Mouse (Mus musculus) bone marrow macrophage, adult 2 months (primary cell): ENCODE results near the gene Gys1. TPM values are rescaled to one million over a fixed set of nuclear protein-coding genes. Genes with fewer than 3 reads are reported as not detected.

Experiments used
- H3K27ac ChIP-seq: 2 replicates; pipeline ENCODE4 v1.5.1; 2012; ENCODE audit warnings: low read depth, low read length; ENCODE audit not compliant: insufficient read depth
- H3K4me1 ChIP-seq: 2 replicates; pipeline ENCODE4 v1.6.1; 2012; ENCODE audit warnings: low read length; ENCODE audit not compliant: control insufficient read depth, insufficient read depth
- H3K4me3 ChIP-seq: 2 replicates; pipeline ENCODE4 v1.5.1; 2012; ENCODE audit warnings: mild to moderate bottlenecking, low read length, moderate library complexity; ENCODE audit not compliant: insufficient read depth
- CTCF ChIP-seq: IDR thresholded peaks from 2 replicates; pipeline ENCODE4 v1.5.1; 2012; ENCODE audit warnings: low read depth, mild to moderate bottlenecking, low read length, moderate library complexity
- POLR2A ChIP-seq: IDR thresholded peaks from 2 replicates; pipeline ENCODE4 v1.6.1; 2012; ENCODE audit warnings: mild to moderate bottlenecking, low read depth, low read length, borderline replicate concordance
- polyA plus RNA-seq: library from polyadenylated mRNA; stranded (reverse); fragments of >200 nt; gene quantifications from 2 replicates; pipeline ENCODE4 v1.2.4, GENCODE M21; 2012; ENCODE audit not compliant: missing spikeins, insufficient read depth, insufficient read length

Gys1 gene
- polyA plus RNA-seq, 1 experiment: 12.8 TPM

GRCm38 (mm10) chr7:45405091-45406075 is 29.3 kb upstream of the Gys1 start, which contains the start of gene Kcna7:
Gene Kcna7, plus strand, starts transcription at chr7:45405653.
- Histone ChIP-seq H3K4me1 (peaks cover 4% of the 10 kb centered on the region; the same call in 1 of the 2 replicates), H3K4me3 (peak within 1 kb of the TSS; percentile 51), H3K27ac (no peak within 1 kb of the TSS)
- TF ChIP-seq POLR2A (no peak), CTCF (peak; percentile 92)

- peak overlapping the region; percentile 51 for H3K4me3 ChIP-seq
- peaks cover 4% of the 10 kb centered on the region; the same call in 1 of the 2 replicates for H3K4me1 ChIP-seq
- TF ChIP-seq CTCF: no peak
- no peak for TF ChIP-seq POLR2A
- no peak overlapping the region for H3K27ac ChIP-seq
Measured at GRCm38 (mm10) chr7:45406157-45407156, 28.2 kb upstream of the Gys1 start.

- Histone ChIP-seq H3K4me1 (peaks cover 4% of the 10 kb centered on the region; the same call in 1 of the 2 replicates), H3K4me3 (no peak overlapping the region), H3K27ac (no peak overlapping the region)
- TF ChIP-seq CTCF (no peak), POLR2A (no peak)
Measured at GRCm38 (mm10) chr7:45407836-45408235, 26.8 kb upstream of the Gys1 start.

GRCm38 (mm10) chr7:45408351-45408750 is 26.3 kb upstream of the Gys1 start:
- Histone ChIP-seq H3K4me1 (peaks cover 4% of the 10 kb centered on the region; the same call in 1 of the 2 replicates), H3K27ac (no peak overlapping the region), H3K4me3 (no peak overlapping the region)
- TF ChIP-seq CTCF (no peak), POLR2A (no peak)

GRCm38 (mm10) chr7:45408949-45409348 is 25.7 kb upstream of the Gys1 start:
- Histone ChIP-seq H3K4me3 (no peak overlapping the region), H3K4me1 (peaks cover 4% of the 10 kb centered on the region; the same call in 1 of the 2 replicates), H3K27ac (no peak overlapping the region)
- no peak for TF ChIP-seq POLR2A
- no peak for TF ChIP-seq CTCF

- no peak for TF ChIP-seq CTCF
- no peak for TF ChIP-seq POLR2A
- Histone ChIP-seq H3K27ac (no peak overlapping the region), H3K4me1 (peaks cover 4% of the 10 kb centered on the region; the same call in 1 of the 2 replicates), H3K4me3 (no peak overlapping the region)
Measured at GRCm38 (mm10) chr7:45409497-45410163, 25.0 kb upstream of the Gys1 start.

- no peak for TF ChIP-seq CTCF
Measured at GRCm38 (mm10) chr7:45412421-45412820, 22.2 kb upstream of the Gys1 start.

GRCm38 (mm10) chr7:45413113-45413863 is 21.4 kb upstream of the Gys1 start, which contains the start of gene Ntf5:
Gene Ntf5, plus strand, starts transcription at chr7:45413695.
- TF ChIP-seq CTCF (no peak), POLR2A (no peak)
- Histone ChIP-seq H3K27ac (no peak within 1 kb of the TSS), H3K4me1 (no peaks in the 10 kb centered on the region), H3K4me3 (no peak within 1 kb of the TSS)

More at GRCm38 (mm10) chr7:45412421-45412820, 22.2 kb upstream of the Gys1 start:
- no peak overlapping the region for H3K4me3 ChIP-seq
- no peak overlapping the region for H3K27ac ChIP-seq
- H3K4me1 ChIP-seq: no peaks in the 10 kb centered on the region
